Mouse (Mus musculus): ENCODE measurements around the gene Mtf1.

Mtf1 gene

DNA sequence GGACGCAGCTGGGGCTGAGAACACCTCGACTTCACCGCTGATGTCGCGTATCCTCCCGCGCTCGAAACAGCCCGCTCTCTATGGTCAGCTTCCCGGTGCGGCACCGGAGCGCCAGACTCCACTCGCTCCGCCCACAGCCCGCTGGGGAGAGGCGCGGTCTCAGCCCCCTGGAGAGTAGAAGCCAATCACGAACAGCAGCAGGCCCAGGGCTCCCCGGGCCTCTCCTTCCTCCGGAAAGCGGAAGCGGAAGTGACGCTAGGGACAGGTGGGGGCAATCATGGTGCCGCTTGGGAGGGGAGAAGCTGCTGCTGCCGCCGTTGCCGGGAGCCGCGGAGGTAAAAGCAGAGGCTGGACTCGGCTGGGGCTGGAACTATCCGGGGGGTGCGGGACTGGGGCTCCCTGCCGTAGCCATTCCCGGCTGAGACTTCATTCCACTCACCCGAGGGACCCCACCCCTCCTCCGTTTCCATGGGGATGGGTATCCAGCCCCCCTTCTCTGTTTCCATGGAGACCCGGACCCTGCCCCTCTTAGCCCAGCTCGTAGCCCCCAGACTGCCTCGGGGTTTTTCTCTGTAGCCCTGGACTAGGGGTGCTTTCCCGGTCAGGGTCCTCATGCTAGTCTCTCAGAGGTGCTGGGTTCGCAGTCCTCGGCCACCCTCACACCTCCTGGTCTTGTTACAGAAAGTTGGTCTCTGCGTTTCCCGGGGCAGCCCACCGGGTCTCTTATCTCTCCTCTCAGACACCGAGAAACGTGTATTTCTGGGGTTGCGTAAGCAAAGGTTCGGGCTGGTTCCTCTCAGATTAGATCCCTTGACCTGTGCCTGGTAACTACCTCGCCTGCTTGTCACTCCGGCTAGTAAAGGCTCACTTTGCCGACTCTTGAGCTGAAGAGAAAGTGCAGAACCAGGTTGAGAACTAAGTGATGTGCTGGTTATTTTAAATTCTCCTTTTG lies 681 bp downstream of the Mtf1 start:
- peak; percentile 97 for DNase-seq (ENCODE audit: low read depth, low spot score)

DNA sequence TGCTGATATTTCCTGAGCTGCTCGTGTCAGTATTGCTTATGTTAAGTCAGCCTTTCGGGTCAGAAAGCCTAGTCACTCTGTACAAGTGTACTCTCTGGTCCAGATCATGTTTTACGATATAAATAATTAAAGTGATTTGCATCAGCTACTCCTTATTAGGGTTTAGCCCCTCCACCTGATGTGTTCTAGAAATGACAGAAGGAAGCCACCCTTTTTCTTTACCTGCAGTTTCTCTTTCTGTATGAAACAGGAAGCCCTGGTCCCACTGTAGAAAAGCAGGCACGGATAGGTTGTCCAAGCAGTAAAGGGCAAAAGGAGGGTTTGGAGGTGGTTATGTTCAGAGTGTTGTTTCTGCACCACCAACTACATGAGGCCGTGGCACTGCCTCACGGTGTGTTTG lies 1.5 kb downstream of the Mtf1 start:
- DNase-seq (ENCODE audit: low read depth, low spot score) = no peak

DNA sequence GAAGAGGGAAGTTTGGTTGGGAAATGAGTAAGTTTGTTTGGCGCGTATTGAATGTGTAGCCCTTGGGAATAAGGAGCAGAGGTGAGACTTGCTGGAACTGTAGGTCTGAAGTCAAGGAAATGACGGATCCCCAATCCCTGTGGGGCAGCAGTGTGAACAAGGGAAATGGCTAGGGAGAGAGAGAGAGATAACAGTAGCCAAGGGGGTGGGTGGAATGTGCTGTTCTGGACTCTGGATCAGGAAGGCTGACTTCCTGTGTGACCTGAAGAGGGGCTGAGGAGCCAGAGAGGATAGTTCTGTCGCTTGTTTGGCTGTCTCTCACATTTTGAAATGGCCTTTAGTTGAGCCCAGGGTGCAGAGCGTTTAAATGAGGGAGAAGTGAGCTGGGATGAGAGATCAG lies 6.6 kb downstream of the Mtf1 start:
- no peak for DNase-seq (ENCODE audit: low read depth, low spot score)

DNA sequence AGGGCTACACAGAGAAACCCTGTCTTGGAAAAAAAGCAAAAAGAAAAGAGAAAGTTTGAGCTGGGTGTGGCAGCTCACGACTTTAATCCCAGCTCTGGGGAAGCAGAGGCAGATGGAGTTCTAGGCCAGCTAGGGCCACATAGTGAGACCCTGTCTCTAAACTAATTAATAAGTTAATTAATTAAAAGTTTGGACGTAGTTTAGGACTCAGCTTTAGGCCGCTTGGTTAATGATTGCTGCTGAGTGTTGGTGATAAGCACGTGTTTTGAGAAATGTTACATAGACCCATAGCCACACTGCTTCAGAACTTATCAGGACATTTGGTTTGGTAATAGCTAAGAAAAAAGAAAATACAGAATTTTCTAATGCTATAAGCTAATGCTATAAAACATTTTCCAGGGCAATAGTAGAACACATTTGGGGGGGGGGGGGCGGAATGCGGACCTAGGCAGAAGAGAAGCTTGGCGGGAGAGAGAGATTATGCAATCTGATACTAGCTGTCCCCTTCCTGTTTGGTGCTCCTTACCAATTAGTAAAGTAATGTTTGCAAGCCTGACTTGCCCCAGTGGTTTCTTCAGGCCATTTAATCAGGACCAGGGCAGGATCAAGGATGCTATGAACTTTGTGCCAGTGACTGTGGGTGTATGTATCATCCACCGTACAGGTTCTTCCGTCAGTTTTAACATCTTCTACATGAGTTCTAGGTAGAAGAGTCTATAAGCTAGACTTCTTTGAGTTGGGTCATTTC lies 7.4 kb downstream of the Mtf1 start:
- DNase-seq (ENCODE audit: low read depth, low spot score) = no peak

DNA sequence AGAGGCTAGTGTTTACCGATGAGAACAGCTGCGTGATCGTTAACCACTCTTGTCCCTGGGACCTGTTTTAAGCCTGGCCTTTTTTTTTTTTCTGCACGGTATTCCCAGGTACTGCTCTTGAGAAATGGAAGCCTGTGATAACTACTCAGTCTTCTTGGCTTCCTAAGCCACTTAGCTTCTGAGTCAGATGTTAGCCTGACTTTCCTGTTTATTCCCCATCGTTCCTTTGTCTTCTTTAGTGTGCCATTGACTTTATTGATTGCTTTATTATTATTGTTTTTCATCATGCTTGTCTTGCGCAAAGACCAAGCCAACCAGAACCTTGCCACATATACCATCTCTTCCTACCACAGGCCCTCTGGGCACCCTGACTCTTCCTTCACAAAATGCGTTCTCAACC lies 8.2 kb downstream of the Mtf1 start:
- no peak for DNase-seq (ENCODE audit: low read depth, low spot score)

DNA sequence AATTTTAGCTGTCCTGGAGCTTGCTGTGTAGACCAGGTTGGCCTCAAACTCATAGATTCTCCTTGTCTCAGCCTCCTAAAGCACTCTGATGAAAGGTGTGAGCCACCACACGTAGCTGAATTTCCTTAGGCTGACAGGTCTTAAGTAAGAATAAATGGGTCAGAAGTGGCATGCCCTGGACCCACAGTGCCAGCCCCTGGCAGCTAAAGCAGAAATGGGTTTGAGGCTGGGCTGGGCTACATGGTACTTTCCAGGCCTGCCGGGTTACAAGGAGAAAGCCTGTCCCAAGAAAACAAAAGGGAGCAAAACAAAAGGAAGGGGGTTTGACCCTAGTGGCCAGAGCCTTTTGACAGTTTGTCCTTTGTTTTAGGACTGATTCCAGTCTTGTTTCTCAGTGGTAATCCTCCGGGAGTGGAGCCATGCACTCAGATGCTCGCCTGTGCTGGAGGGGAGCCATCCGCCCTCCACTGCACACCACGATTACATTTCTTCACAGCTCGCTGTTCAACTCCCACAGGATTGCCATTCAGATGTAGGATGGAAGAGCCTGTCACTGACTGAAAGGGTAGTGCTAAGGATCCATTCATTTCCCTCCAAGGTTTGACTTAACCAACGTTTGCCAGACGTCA lies 9.6 kb downstream of the Mtf1 start:
- DNase-seq (ENCODE audit: low read depth, low spot score) = no peak

DNA sequence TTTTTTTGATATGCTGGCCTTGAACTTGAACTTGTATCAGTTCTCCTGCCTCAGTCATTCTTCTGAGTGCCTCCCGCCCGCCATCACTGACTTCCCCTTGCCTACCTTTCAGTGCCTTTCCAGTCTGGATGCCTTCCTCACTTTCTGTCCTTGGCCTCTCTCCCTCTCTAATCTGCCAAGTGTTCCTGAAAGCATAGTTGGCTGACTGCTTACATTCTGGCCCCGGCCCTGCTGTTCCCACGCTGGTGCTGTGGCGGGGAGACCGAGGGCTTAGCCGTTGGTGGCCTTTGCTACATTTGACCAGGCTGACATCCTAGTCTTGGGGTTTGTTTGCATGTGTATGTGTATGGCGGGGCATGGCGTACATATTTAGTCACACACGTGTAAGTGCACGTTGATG lies 14.0 kb downstream of the Mtf1 start:
- no peak for DNase-seq (ENCODE audit: low read depth, low spot score)

DNA sequence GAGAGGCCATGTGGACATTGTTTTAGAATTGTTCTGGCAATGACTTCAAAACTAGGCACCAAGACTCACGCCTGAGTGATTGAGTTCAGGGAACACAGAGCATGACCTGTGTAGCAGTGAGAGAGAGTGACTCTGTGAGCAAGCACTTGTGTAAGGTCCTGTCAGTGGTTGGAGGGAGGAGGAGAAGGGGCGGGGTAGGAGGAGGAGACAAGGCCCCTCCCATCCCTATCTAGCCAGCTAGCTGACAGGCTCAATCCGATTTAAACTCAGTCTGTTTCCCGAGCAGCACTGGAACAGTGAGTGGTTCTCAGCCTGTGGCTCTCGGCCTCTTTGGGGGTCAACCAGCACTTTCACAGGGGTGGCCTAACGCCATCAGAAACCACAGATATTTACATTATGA lies 15.9 kb downstream of the Mtf1 start:
- DNase-seq (ENCODE audit: low read depth, low spot score) = peak; percentile 30

DNA sequence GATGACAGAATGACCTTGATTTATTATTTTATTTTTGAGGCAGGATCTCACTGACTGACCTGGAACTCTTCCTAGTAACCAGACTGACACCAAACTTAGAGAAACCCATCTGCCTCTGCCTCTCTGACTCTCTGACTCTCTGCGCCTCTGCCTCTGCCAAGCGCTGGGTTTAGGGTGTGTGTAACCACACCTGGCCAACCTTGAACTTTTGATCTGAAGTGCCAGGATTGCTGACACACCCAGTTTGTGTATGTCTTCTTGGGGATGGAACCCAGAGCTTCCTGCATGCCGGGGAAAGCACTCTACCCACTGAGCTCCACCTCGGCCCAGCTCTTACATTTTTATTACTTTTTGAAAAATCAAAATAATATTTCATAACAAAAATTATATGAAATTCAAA lies 16.9 kb downstream of the Mtf1 start:
- DNase-seq (ENCODE audit: low read depth, low spot score) = no peak

DNA sequence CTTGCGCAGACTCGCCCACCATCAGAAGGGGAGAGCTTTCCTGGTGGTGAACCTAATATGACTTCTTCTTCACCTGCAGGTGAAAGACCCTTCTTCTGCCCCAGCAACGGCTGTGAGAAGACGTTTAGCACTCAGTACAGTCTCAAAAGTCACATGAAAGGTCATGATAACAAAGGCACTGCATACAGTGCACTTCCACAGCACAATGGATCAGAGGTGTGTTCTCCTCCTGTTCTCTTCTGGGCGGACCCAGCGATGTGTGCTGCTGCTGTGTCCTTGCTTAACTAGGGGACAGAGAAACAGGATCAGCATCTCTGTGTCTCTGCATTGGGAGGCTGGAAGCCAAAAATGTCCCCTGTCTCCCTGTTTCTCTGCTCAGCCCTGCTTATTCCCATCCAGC lies 23.1 kb downstream of the Mtf1 start:
- no peak for DNase-seq (ENCODE audit: low read depth, low spot score)

DNA sequence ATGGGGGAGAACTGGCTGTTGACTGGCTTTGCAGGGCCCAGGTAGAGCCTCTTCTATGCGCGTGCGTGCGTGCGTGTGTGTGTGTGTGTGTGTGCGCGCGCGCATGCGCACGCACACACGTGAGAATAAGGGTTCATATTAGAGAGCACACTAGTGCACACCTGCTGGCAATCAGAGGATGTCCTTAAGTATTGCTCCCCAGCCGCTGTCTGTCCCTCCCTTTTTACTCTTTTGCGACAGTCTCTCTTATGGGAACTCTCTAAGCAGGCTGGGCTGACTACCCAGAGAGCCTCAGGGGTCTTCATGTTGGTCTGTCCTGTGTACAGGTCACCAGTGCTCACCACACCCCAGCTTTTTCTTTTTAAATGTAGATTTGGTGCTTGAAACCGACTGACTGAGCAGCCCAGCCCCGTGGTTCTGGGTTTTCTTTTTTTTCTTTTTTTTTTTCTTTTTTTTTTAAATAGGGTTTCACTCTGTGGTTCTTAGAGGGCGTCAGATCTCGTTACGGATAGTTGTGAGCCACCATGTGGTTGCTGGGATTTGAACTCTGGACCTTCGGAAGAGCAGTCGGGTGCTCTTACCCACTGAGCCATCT lies 23.6 kb downstream of the Mtf1 start:
- no peak for DNase-seq (ENCODE audit: low read depth, low spot score)

DNA sequence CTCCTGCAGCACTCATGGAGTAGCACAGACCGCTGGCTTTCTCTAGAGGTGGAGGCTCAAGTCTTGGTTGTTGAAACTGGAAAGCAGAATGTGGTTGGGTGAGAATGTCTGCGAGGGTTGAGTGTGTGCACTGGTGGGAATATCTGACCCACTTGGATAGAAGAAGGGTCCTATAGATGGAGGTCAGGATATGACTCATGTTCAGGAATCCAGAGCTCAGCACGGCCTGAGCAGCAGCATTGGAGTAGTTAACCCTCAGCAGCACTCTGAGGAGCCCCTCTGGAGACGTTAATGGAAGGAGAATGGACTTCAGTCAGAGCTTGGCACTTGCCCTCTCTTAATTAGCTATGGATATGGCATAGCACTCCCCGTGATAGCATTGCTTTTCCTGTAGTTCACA lies 27.8 kb downstream of the Mtf1 start:
- DNase-seq (ENCODE audit: low read depth, low spot score) = no peak

DNA sequence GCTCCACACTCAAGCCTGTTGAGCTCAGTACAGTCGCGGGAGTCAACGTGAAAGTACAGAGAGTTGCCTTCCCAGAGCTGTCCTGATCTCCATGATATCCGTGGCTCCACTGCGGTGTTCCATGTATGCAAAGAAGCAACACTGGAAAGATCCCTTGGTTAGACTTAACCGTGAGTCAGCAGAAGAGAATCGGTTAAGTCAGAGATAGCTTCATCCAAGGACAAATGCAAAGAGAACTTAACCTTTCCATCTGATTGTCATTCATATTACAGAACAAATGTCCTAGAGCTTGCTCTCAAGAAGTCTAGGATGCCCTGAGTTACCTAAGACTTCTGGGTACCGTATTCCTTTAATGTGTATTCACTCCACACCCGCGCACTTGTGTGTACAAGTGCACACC lies 30.9 kb downstream of the Mtf1 start:
- DNase-seq (ENCODE audit: low read depth, low spot score) = no peak

DNA sequence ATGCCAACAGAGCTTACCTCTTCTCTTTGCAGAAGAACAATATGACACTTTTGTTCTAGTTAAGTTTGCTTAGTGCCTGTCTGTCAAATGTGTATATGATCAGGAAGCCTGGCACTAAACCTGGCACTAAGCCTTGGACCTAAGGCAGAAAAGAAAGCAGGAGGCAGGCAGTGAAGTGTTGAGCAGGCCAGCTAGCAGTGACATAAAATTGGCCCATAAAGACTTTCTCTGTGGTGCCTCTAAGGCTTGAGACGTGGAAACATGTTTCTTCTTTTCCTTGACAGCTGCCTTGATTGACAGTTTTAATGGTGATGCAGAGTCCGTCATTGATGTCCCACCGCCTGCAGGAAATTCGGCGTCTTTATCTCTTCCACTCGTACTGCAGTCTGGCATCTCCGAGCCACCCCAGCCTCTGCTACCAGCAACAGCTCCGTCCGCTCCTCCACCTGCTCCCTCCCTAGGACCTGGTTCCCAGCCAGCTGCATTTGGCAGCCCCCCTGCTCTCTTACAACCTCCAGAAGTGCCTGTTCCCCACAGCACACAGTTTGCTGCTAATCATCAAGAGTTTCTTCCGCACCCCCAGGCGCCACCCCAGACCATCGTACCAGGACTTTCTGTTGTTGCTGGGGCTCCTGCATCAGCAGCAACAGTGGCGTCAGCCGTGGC lies 36.3 kb downstream of the Mtf1 start:
- DNase-seq (ENCODE audit: low read depth, low spot score) = no peak

DNA sequence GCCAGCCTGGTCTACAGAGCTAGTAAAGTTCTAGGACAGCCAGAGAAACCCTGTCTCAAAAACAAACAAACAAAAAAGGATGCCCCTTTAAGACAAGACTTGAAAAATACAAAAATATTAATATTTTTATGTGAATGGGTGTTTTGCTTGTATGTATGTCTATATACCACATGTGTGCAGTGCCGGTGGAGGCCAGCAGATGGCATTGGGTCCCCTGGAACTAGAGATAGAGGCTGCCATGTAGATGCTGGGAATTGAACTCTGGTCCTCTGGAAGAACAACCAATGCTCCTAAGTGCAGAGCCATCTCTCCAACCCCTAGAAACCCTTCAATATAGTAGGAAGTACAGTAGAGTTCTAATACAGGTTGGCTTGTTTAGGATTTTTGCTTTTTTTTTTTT lies 39.1 kb downstream of the Mtf1 start:
- DNase-seq (ENCODE audit: low read depth, low spot score) = no peak

DNA sequence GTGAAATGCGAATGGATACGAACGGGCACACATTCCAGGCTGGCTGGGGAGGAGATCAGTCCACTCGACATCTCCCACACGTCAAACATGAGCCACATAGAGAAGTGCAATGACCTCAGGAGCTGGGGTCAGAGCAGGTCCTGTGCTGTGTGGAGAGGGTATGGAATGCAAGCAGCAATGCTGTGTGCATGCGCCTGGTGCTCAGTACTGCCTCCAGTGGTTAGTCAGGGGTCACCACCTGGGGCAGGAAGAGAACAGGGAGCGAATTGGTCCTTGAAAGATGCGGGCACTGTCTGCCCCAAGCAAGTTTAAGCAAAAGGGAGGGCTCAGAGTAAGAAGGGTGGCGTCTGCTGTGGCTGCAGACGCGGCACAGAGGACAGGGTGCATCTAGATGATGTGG lies 41.6 kb downstream of the Mtf1 start:
- peak; percentile 60 for DNase-seq (ENCODE audit: low read depth, low spot score)

DNA sequence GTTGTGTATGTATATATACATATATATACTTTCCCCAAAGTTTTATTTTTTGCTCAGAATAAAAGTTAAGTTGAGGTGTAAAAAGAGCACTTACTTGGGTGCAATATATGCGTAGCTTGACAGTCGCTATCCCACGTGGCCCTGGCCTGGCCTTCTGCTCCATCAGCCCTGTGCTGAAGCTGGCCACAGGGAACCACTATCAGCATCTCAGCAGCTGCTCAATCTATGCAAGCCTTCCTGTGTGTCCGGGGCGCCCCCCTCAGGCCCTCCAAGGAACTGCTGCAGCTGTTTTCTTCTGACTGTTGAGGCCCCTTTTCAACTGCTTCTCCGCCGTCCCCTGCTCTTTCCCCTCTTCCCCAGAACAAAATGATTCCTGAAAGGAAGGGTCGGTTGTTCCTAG lies 45.7 kb downstream of the Mtf1 start:
- DNase-seq (ENCODE audit: low read depth, low spot score) = peak; percentile 82

DNA sequence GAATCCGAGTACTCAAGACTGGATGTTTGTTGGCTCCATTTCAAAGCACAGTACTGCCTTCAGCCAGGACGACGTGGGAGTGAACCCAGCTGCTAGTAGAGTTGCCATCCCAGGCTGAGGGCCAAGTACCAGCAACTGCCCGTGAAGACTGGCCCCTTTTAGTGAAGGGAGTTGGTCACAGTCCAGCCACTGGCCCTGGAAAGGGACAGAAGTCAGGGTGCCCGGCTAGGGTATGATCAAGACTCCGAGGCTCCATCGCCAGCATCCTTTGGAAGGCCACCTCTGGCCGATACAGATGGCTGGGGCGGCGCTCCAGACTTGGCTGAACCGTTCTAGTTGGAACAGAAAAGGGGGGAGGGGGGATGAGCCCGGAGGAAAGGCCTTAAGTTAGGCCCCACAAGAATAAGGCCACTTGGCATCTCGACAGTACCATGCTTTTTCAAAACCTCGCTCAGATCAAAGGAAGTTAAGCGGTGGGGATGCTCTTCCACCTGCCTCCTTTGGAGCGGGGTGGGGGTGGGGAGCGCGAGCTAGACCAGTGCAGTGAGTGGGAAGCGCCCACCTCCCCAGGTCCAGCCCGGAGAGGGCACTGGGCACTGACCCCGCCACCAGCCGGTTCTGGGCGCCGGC lies 47.8 kb downstream of the Mtf1 start:
- no peak for DNase-seq (ENCODE audit: low read depth, low spot score)

DNA sequence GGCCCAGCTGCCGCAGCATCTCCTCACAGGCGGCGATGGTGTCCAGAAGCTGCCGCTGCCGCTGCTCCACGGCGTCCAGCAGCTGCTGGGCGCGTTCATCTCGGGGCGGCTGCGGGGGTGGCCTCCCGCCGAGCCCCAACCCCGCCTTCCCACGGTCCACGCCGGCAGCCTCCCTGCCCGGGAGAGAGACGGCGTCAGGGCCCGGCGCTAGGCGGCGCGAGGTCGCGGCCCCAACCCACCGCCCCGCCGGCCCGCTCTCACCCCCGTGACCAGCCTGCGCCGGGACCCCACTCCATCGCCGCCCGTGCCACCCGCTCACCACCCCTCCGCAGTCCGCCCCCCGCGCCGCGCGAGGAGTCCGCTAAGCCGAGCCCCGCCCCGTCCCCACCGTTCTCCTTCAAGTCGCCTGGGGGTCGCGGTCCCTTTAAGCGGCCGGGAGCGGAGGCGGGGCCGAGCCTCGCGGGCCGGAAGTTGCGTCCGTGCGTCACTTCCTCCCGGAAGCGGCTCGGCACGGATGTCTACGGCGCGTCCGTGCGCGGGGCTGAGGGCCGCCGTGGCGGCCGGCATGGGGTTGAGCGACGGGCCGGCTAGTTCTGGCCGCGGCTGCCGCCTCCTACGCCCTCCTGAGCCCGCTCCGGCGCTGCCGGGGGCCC lies 48.5 kb downstream of the Mtf1 start, which contains the start of gene Yrdc:
Gene Yrdc (plus strand): TSS at position 419 of the 653 bp plus-strand sequence.
- peak; percentile 95 for DNase-seq (ENCODE audit: low read depth, low spot score)

DNA sequence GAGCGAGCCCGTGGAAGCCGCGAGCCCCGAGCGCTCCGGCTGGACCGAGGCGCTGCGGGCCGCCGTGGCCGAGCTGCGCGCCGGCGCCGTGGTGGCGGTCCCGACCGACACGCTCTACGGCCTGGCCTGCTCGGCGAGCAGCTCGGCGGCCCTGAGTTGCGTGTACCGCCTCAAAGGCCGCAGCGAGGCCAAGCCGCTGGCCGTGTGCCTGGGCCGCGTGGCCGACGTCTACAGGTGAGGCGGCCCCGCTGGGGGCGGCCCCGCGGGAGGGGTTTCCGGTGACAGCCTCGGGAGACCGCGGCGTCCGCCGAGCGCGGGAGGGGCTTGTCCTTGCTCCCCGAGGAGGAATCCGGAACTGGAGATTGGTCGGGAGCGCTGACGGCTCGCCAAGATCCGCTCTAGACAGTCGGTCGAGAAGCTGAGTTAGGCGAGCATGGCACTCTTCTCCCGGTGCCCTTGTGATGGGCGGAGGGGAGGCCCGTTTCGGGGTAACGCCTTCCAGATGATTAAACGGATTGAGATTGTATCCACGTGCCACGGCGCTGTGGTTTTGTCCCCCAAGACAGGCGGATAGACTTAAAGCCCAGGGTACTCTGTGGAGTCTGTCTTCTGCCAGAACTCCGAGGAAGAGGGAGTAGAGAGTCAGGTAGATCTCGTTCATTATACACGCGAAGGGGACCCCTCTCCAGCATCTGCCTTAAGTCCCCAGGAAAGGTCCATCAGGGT lies 49.2 kb downstream of the Mtf1 start, which contains the start of gene 1110065P20Rik:
Gene 1110065P20Rik (minus strand): TSS at position 264 of the 726 bp plus-strand sequence.
- peak; percentile 61 for DNase-seq (ENCODE audit: low read depth, low spot score)
